Mouse (Mus musculus): ENCODE measurements around the gene Aunip. TPM values are rescaled to one million over a fixed set of nuclear protein-coding genes. Genes with fewer than 3 reads are reported as not detected.
A peak's percentile ranks its signal among the peaks of the same experiment; 100 is the strongest.

Gene Aunip
- polyA plus RNA-seq, 1 experiment from 2014 or later: 6.9 TPM

- 1% methylated on average over 64 of the region's 68 CpGs for WGBS (ENCODE audit: insufficient replicate concordance)
Measured at GRCm38 (mm10) chr4:134468578-134469266, 42.1 kb upstream of the Aunip start.

GRCm38 (mm10) chr4:134469341-134469796, 41.4 kb upstream of the Aunip start:
- no peaks in the 10 kb centered on the region for H3K9me3 ChIP-seq (ENCODE audit: low read length)
- peak; percentile 42 for DNase-seq
- ATAC-seq: peak; percentile 15
- H3K4me3 ChIP-seq (ENCODE audit: low read depth, low read length): peak overlapping the region; percentile 83
- H3K36me3 ChIP-seq (replicated peaks; ENCODE audit: insufficient read depth, low read length): peaks cover 25% of the 10 kb centered on the region
- peaks cover 21% of the 10 kb centered on the region for H3K4me1 ChIP-seq (ENCODE audit: insufficient read depth)
- H3K27me3 ChIP-seq (ENCODE audit: insufficient read depth, low read length): no peaks in the 10 kb centered on the region
- TF ChIP-seq EP300 (IDR thresholded peaks at IDR 0.05; ENCODE audit: low read depth) (no peak), CTCF (IDR thresholded peaks at IDR 0.05; ENCODE audit: low read depth) (no peak)
- WGBS (ENCODE audit: insufficient replicate concordance): 16% methylated on average over 6 of the region's 6 CpGs
- H3K4me2 ChIP-seq (ENCODE audit: low read depth, low read length): peak overlapping the region; percentile 96
- peak overlapping the region; percentile 58 for H3K9ac ChIP-seq (replicated peaks)
- H3K27ac ChIP-seq (ENCODE audit: low read depth): peak overlapping the region; percentile 55

More at GRCm38 (mm10) chr4:134468578-134469266, 42.1 kb upstream of the Aunip start:
- peak overlapping the region; percentile 93 for H3K27ac ChIP-seq (ENCODE audit: low read depth)
- peak; percentile 86 for ATAC-seq
- peak overlapping the region; percentile 83 for H3K9ac ChIP-seq (replicated peaks)
- peak overlapping the region; percentile 96 for H3K4me2 ChIP-seq (ENCODE audit: low read depth, low read length)
- H3K4me1 ChIP-seq (ENCODE audit: insufficient read depth): peaks cover 21% of the 10 kb centered on the region
- TF ChIP-seq CTCF (IDR thresholded peaks at IDR 0.05; ENCODE audit: low read depth): no peak
- TF ChIP-seq EP300 (IDR thresholded peaks at IDR 0.05; ENCODE audit: low read depth): no peak
- DNase-seq: peak; percentile 99
- H3K36me3 ChIP-seq (replicated peaks; ENCODE audit: insufficient read depth, low read length): peaks cover 18% of the 10 kb centered on the region
- no peaks in the 10 kb centered on the region for H3K9me3 ChIP-seq (ENCODE audit: low read length)
- H3K4me3 ChIP-seq (ENCODE audit: low read depth, low read length): peak overlapping the region; percentile 83
- no peaks in the 10 kb centered on the region for H3K27me3 ChIP-seq (ENCODE audit: insufficient read depth, low read length)

GRCm38 (mm10) chr4:134469985-134470384, 40.8 kb upstream of the Aunip start:
- DNase-seq (no peak), ATAC-seq (no peak)
- H3K4me2 ChIP-seq (ENCODE audit: low read depth, low read length): peak overlapping the region; percentile 96
- TF ChIP-seq CTCF (IDR thresholded peaks at IDR 0.05; ENCODE audit: low read depth) (no peak), EP300 (IDR thresholded peaks at IDR 0.05; ENCODE audit: low read depth) (no peak)
- 79% methylated on average over 3 of the region's 3 CpGs for WGBS (ENCODE audit: insufficient replicate concordance)
- H3K4me1 ChIP-seq (ENCODE audit: insufficient read depth): peaks cover 21% of the 10 kb centered on the region
- H3K9ac ChIP-seq (replicated peaks): no peak overlapping the region
- no peak overlapping the region for H3K27ac ChIP-seq (ENCODE audit: low read depth)
- no peaks in the 10 kb centered on the region for H3K27me3 ChIP-seq (ENCODE audit: insufficient read depth, low read length)
- peaks cover 31% of the 10 kb centered on the region for H3K36me3 ChIP-seq (replicated peaks; ENCODE audit: insufficient read depth, low read length)
- H3K4me3 ChIP-seq (ENCODE audit: low read depth, low read length): peak overlapping the region; percentile 83
- H3K9me3 ChIP-seq (ENCODE audit: low read length): no peaks in the 10 kb centered on the region

GRCm38 (mm10) chr4:134471469-134471868, 39.3 kb upstream of the Aunip start:
- peaks cover 38% of the 10 kb centered on the region for H3K36me3 ChIP-seq (replicated peaks; ENCODE audit: insufficient read depth, low read length)
- H3K4me1 ChIP-seq (ENCODE audit: insufficient read depth): peaks cover 21% of the 10 kb centered on the region
- no peak overlapping the region for H3K27ac ChIP-seq (ENCODE audit: low read depth)
- no peak for DNase-seq
- no peak overlapping the region for H3K4me2 ChIP-seq (ENCODE audit: low read depth, low read length)
- TF ChIP-seq EP300 (IDR thresholded peaks at IDR 0.05; ENCODE audit: low read depth) (no peak), CTCF (IDR thresholded peaks at IDR 0.05; ENCODE audit: low read depth) (peak; percentile 51)
- H3K27me3 ChIP-seq (ENCODE audit: insufficient read depth, low read length): no peaks in the 10 kb centered on the region
- no peak for ATAC-seq
- H3K9me3 ChIP-seq (ENCODE audit: low read length): no peaks in the 10 kb centered on the region
- H3K9ac ChIP-seq (replicated peaks): no peak overlapping the region
- no peak overlapping the region for H3K4me3 ChIP-seq (ENCODE audit: low read depth, low read length)

- Histone ChIP-seq H3K27ac (ENCODE audit: low read depth) (no peak overlapping the region), H3K36me3 (replicated peaks; ENCODE audit: insufficient read depth, low read length) (peaks cover 38% of the 10 kb centered on the region), H3K9me3 (ENCODE audit: low read length) (no peaks in the 10 kb centered on the region), H3K4me3 (ENCODE audit: low read depth, low read length) (no peak overlapping the region), H3K4me1 (ENCODE audit: insufficient read depth) (peaks cover 8% of the 10 kb centered on the region; the same call in 1 of the 2 replicates), H3K4me2 (ENCODE audit: low read depth, low read length) (no peak overlapping the region), H3K9ac (replicated peaks) (no peak overlapping the region), H3K27me3 (ENCODE audit: insufficient read depth, low read length) (no peaks in the 10 kb centered on the region)
- WGBS (ENCODE audit: insufficient replicate concordance): 86% methylated on average over 4 of the region's 4 CpGs
- TF ChIP-seq CTCF (IDR thresholded peaks at IDR 0.05; ENCODE audit: low read depth) (no peak), EP300 (IDR thresholded peaks at IDR 0.05; ENCODE audit: low read depth) (no peak)
- ATAC-seq: no peak
- DNase-seq: no peak
Measured at GRCm38 (mm10) chr4:134473764-134474163, 37.0 kb upstream of the Aunip start.

GRCm38 (mm10) chr4:134474240-134474639, 36.6 kb upstream of the Aunip start:
- Histone ChIP-seq H3K4me3 (ENCODE audit: low read depth, low read length) (no peak overlapping the region), H3K9ac (replicated peaks) (no peak overlapping the region), H3K36me3 (replicated peaks; ENCODE audit: insufficient read depth, low read length) (peaks cover 38% of the 10 kb centered on the region), H3K27ac (ENCODE audit: low read depth) (no peak overlapping the region), H3K9me3 (ENCODE audit: low read length) (no peaks in the 10 kb centered on the region), H3K27me3 (ENCODE audit: insufficient read depth, low read length) (no peaks in the 10 kb centered on the region), H3K4me1 (ENCODE audit: insufficient read depth) (peaks cover 7% of the 10 kb centered on the region; the same call in 1 of the 2 replicates), H3K4me2 (ENCODE audit: low read depth, low read length) (no peak overlapping the region)
- no peak for DNase-seq
- 85% methylated on average over 8 of the region's 8 CpGs for WGBS (ENCODE audit: insufficient replicate concordance)
- TF ChIP-seq EP300 (IDR thresholded peaks at IDR 0.05; ENCODE audit: low read depth): no peak
- no peak for TF ChIP-seq CTCF (IDR thresholded peaks at IDR 0.05; ENCODE audit: low read depth)
- ATAC-seq: no peak
